Mouse (Mus musculus): Measurements from ENCODE around the gene Sfxn2. TPM values are rescaled to one million over a fixed set of nuclear protein-coding genes. Genes with fewer than 3 reads are reported as not detected.

Gene Sfxn2
- polyA plus RNA-seq, 1 experiment, result 0.38 TPM

GRCm38 (mm10) chr19:46617361-46617760 is 44.2 kb downstream of the Sfxn2 start:
- H3K9me3 ChIP-seq, result no peaks in the 10 kb centered on the region
- H3K4me1 ChIP-seq, result peaks cover 95% of the 10 kb centered on the region
- TF ChIP-seq GATA1 (IDR thresholded peaks at IDR 0.05; ENCODE audit: borderline replicate concordance, low read length) (no peak), FLI1 (IDR thresholded peaks at IDR 0.05; ENCODE audit: low read length) (no peak)
- no peaks in the 10 kb centered on the region for H3K27me3 ChIP-seq (replicated peaks)
- peaks cover 99% of the 10 kb centered on the region for H3K36me3 ChIP-seq (replicated peaks; ENCODE audit: low read length)
- no peak overlapping the region for H3K4me3 ChIP-seq (replicated peaks)

DNA sequence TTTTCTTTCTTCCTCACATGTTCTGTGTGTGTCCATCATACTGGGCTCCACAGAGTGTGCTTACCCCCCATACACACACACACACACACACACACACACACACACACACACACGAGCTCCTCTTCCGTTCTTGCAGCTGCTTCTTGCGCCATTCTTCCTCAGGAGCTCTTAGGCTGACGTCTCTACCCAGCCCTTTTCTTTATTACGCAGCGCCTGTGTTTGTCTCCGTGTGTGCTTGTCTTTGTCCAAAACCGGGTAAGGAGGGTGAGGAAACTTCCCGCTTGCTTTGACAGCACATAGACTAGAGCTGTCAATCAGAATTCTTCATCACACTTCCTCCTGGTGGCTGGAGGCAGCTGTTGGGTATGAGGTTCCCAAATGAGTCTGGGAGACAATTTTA is 45.2 kb downstream of the Sfxn2 start:
- Histone ChIP-seq H3K36me3 (replicated peaks; ENCODE audit: low read length) (peaks cover 96% of the 10 kb centered on the region), H3K27me3 (replicated peaks) (no peaks in the 10 kb centered on the region), H3K4me3 (replicated peaks) (no peak overlapping the region), H3K9me3 (no peaks in the 10 kb centered on the region), H3K4me1 (peaks cover 95% of the 10 kb centered on the region)
- no peak for TF ChIP-seq FLI1 (IDR thresholded peaks at IDR 0.05; ENCODE audit: low read length)
- TF ChIP-seq GATA1 (IDR thresholded peaks at IDR 0.05; ENCODE audit: borderline replicate concordance, low read length), result no peak

DNA sequence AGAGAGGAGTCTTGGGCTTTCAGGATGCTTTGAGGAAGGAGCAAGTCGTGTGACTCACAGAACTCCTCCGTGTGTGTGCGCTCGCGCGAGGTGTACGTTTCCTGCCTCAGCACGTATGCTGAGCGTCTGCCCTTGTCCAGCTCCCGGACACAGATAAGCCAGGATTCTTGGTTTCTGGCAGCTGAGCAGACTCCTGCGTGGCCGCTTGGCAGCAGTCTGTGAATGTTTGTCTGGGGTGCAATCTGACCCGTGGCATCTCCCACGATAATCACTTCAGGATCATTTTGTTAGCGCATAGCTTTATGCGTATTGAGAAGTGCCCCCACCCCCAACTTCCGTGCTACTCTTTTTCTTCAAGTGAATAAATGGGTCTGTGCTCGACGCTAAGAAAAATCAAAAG is 45.8 kb downstream of the Sfxn2 start:
- TF ChIP-seq GATA1 (IDR thresholded peaks at IDR 0.05; ENCODE audit: borderline replicate concordance, low read length), result no peak
- TF ChIP-seq FLI1 (IDR thresholded peaks at IDR 0.05; ENCODE audit: low read length), result no peak
- Histone ChIP-seq H3K9me3 (no peaks in the 10 kb centered on the region), H3K36me3 (replicated peaks; ENCODE audit: low read length) (peaks cover 96% of the 10 kb centered on the region), H3K4me1 (peaks cover 93% of the 10 kb centered on the region), H3K27me3 (replicated peaks) (no peaks in the 10 kb centered on the region), H3K4me3 (replicated peaks) (no peak overlapping the region)

DNA sequence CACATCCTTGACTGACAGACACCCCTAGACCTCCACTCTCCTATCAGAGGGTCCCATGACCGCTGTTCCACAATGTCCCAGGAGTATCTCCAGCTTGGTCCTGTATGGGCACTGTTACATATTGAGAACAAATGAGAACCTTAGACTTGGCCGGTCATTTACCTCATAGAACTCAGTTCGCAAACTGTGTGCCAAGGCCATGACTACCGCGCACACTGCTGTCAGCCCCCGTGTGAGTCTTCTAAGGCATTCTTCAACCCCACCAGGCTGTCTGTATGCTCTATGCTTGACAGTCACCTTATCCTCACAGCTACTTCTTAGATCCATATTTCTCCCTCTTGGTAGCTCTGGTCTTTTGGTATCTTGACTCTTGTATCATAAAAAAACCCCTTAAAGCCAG is 46.4 kb downstream of the Sfxn2 start:
- TF ChIP-seq FLI1 (IDR thresholded peaks at IDR 0.05; ENCODE audit: low read length) (no peak), GATA1 (IDR thresholded peaks at IDR 0.05; ENCODE audit: borderline replicate concordance, low read length) (no peak)
- H3K9me3 ChIP-seq, result no peaks in the 10 kb centered on the region
- peaks cover 93% of the 10 kb centered on the region for H3K4me1 ChIP-seq
- H3K36me3 ChIP-seq (replicated peaks; ENCODE audit: low read length), result peaks cover 96% of the 10 kb centered on the region
- H3K27me3 ChIP-seq (replicated peaks), result no peaks in the 10 kb centered on the region
- no peak overlapping the region for H3K4me3 ChIP-seq (replicated peaks)

DNA sequence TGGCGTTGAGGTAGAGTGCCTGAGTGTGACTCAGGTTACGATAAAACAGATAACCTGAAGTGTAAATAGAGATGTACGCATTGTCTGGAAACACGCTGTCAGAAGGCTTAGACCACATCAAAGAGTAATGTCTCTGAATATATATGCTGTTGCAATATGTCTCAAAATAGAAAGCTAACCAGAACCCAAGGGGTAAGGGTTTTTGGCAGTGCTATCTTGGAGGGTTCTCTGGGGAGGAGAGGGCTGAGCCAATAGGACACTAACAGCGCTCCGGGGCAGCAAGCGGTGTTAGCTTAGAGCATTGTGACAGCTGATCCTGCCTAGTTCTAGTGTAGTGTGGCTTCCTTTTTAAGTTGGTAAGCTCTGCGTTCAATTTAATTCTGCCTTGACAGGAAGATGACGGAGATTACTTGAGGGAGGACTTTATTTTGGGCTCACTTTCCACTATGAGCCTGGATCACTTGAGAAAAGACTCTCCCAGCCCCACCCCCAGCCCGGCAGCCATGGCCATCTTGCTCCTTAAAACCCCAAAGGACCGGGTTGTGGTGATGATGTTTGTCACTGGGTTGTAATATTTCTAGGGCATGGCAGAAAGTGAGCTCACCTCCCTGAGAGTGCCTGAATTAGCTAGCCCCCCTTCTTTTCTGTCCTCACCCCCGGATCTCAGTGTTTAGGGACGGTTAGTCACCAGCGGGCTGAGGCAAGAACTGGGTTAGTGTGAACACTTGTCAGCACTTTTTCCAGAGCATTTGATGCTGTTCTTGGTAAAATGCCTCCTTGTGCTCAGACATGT is 47.0 kb downstream of the Sfxn2 start:
- peaks cover 97% of the 10 kb centered on the region for H3K4me1 ChIP-seq
- H3K36me3 ChIP-seq (replicated peaks; ENCODE audit: low read length), result peaks cover 96% of the 10 kb centered on the region

GRCm38 (mm10) chr19:46621236-46622183 is 48.3 kb downstream of the Sfxn2 start:
- H3K27me3 ChIP-seq (replicated peaks), result no peaks in the 10 kb centered on the region
- peaks cover 90% of the 10 kb centered on the region for H3K4me1 ChIP-seq
- H3K9me3 ChIP-seq, result no peaks in the 10 kb centered on the region
- no peak overlapping the region for H3K4me3 ChIP-seq (replicated peaks)
- peaks cover 94% of the 10 kb centered on the region for H3K36me3 ChIP-seq (replicated peaks; ENCODE audit: low read length)
- TF ChIP-seq FLI1 (IDR thresholded peaks at IDR 0.05; ENCODE audit: low read length), result no peak
- TF ChIP-seq GATA1 (IDR thresholded peaks at IDR 0.05; ENCODE audit: borderline replicate concordance, low read length), result no peak

More for the DNA sequence above, 47.0 kb downstream of the Sfxn2 start:
- Histone ChIP-seq H3K4me3 (replicated peaks) (no peak overlapping the region), H3K9me3 (no peaks in the 10 kb centered on the region), H3K27me3 (replicated peaks) (no peaks in the 10 kb centered on the region)
- TF ChIP-seq GATA1 (IDR thresholded peaks at IDR 0.05; ENCODE audit: borderline replicate concordance, low read length) (no peak), FLI1 (IDR thresholded peaks at IDR 0.05; ENCODE audit: low read length) (no peak)

- TF ChIP-seq GATA1 (IDR thresholded peaks at IDR 0.05; ENCODE audit: borderline replicate concordance, low read length), result no peak
- peaks cover 78% of the 10 kb centered on the region for H3K4me1 ChIP-seq
Measured at GRCm38 (mm10) chr19:46622659-46623193, 49.6 kb downstream of the Sfxn2 start.

DNA sequence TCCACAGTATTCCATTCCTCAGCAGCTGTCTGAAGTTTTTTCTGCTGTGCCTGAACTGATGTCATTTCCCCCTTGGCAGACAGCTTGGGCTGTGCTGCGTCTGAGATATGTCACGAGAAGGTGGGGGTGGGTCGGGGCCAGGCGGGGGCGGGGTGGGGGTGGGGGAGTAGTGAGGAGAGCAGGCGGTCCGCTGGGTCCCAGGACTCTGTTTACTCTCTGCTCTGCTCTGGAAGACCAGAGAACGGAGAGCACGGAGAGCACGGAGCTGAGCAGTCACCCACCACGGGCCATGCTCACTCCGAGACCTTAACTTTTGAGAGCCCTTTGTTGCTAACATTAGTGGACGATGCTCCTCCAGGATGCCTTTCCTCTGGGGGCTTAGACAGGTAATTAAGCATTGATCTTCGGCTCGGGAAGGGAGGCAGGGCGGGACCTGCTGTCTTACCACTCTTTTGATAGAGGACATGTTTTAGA is 50.1 kb downstream of the Sfxn2 start:
- Histone ChIP-seq H3K9me3 (peaks cover under 1% of the 10 kb centered on the region), H3K4me1 (peaks cover 72% of the 10 kb centered on the region), H3K27me3 (replicated peaks) (no peaks in the 10 kb centered on the region), H3K4me3 (replicated peaks) (no peak overlapping the region), H3K36me3 (replicated peaks; ENCODE audit: low read length) (peaks cover 91% of the 10 kb centered on the region)
- TF ChIP-seq GATA1 (IDR thresholded peaks at IDR 0.05; ENCODE audit: borderline replicate concordance, low read length), result no peak
- TF ChIP-seq FLI1 (IDR thresholded peaks at IDR 0.05; ENCODE audit: low read length), result no peak

More at GRCm38 (mm10) chr19:46622659-46623193, 49.6 kb downstream of the Sfxn2 start:
- peaks cover 91% of the 10 kb centered on the region for H3K36me3 ChIP-seq (replicated peaks; ENCODE audit: low read length)
- no peaks in the 10 kb centered on the region for H3K9me3 ChIP-seq
- no peak overlapping the region for H3K4me3 ChIP-seq (replicated peaks)
- no peaks in the 10 kb centered on the region for H3K27me3 ChIP-seq (replicated peaks)

Data from megakaryocyte, embryonic 14.5 days (primary cell).